Mouse (Mus musculus): ENCODE results near the gene Gm20388. TPM values are rescaled to one million over a fixed set of nuclear protein-coding genes. Genes with fewer than 3 reads are reported as not detected.

The Gm20388 gene
- polyA plus RNA-seq, 1 experiment from 2014 or later = 5.5 TPM

DNA sequence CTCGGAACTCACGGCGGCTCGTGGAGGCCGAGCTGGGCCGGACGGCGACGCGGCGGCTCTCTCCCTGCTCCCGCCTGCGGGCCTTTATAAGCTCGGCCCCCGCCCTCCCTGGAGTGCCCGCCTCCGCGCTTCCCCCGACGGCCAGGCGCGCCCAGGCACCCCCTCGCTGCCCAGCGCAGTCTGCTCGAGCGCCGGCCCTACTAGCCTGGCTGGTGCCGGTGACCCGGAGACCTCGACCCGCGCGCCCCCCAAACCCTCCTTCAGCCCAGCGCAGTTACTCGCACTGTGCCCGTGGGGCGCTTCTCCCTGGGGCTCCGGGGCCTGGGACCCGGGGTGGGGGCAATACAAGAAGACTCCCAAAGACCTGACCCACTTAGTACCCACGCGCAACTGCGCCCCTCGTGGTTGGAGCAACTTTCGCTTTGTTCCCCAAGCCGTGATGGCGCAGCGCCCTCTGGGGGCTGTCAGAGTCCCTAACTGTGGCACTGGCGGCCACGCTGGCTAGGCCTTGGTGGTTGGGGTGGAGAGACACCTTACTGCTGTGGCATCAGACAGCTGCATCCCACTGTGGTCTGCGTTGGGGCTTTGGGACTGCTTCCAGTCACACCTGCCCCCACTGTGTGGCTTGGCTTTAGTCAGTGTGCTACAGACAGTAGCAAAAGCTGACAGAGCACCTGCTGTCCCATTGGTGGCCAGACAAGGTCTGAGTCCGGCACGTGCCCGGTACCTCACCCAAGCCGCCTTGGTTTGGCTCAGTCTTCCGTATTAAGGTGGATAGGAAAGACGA lies 2640.8 kb downstream of the Gm20388 start, which contains the start of gene Piezo1:
Gene Piezo1, minus strand, starts transcription at position 65 of the 787 bp plus-strand sequence.
- Histone ChIP-seq H3K36me3 (replicated peaks) (peaks cover 6% of the 10 kb centered on the region; the same call in 1 of the 2 replicates), H3K4me3 (peak within 1 kb of the TSS; percentile 68), H3K9me3 (no peaks in the 10 kb centered on the region), H3K27ac (peak within 1 kb of the TSS; percentile 91), H3K27me3 (ENCODE audit: poor library complexity, severe bottlenecking) (peaks cover 38% of the 10 kb centered on the region), H3K4me1 (peaks cover 54% of the 10 kb centered on the region)
- DNase-seq (ENCODE audit: extremely low spot score, low spot score) = peak; percentile 81
- 11% methylated on average over 56 of the region's 56 CpGs for WGBS

DNA sequence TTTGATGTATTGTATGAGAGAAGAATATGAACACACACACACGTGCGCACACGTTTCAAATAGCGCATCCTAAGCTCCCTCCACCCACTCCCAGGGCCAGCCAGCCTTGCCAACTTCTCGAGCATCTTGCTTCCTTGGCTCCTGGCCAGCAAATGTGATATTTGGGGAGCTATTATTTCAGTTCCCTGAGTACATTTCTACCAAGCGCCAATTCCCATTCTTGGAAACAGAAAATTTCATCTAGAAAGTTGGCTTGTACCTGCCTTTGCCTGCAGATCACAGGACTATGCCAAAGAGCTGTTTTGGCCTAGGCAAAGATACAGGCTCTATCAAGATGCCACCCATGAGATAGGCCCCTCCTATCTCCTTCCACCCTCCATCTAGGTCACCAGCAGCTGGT lies 2644.1 kb downstream of the Gm20388 start:
- no peak for DNase-seq (ENCODE audit: extremely low spot score, low spot score)
- Histone ChIP-seq H3K27ac (no peak overlapping the region), H3K9me3 (no peaks in the 10 kb centered on the region), H3K4me1 (peaks cover 49% of the 10 kb centered on the region), H3K4me3 (no peak overlapping the region), H3K27me3 (ENCODE audit: poor library complexity, severe bottlenecking) (peaks cover 25% of the 10 kb centered on the region), H3K36me3 (replicated peaks) (no peaks in the 10 kb centered on the region)
- 89% methylated on average over 6 of the region's 6 CpGs for WGBS

DNA sequence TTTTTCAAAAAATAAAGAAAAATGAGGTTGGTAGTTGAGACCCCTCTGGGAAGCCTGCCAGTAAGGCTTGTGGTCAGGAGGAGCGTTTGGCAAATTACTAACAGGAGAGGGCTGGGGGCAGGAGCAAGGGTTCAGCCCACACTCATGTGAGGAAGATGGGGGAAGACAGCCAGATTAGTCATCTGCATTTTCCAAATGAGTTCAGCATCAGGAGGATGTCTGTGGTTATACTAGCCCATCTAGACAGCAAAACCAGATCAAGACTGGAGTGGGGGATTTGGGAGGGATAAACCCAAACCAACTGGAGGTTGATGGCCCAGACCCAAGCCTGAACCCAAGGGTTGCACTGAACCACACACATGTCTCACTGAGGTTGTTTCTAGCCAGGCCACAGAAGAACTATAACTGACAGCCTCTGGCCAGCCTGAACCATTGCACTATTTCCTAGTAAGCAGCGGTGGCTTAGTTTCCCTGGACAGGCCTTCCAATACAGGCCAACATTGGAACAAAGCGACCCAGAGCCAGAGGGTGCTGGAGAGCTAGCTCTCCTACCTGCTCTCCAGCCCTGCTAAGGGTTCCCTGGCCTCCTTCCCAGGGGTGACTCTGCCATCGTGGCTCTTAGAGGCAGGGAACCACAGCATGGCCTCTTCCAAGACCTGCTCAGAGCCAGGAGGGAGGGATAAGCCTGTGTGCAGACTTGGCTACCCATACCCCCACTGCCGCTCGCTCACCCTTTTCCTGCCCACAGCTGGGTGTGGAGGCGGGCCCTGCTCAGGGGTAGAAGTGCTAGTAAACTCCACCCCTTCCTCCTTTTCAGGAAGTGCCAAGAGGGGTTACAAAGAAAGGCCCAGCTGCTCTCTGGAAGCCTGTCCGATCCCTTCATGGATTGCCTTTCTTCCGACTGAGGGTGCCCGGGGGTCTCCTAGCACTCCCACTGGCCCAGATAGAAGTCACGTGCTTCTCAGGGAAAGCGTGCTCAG lies 2645.7 kb downstream of the Gm20388 start:
- Histone ChIP-seq H3K27ac (peak overlapping the region; percentile 78), H3K4me1 (peaks cover 34% of the 10 kb centered on the region), H3K9me3 (no peaks in the 10 kb centered on the region), H3K27me3 (ENCODE audit: poor library complexity, severe bottlenecking) (peaks cover 9% of the 10 kb centered on the region), H3K36me3 (replicated peaks) (no peaks in the 10 kb centered on the region), H3K4me3 (no peak overlapping the region)
- WGBS = 69% methylated on average over 12 of the region's 12 CpGs
- no peak for DNase-seq (ENCODE audit: extremely low spot score, low spot score)

DNA sequence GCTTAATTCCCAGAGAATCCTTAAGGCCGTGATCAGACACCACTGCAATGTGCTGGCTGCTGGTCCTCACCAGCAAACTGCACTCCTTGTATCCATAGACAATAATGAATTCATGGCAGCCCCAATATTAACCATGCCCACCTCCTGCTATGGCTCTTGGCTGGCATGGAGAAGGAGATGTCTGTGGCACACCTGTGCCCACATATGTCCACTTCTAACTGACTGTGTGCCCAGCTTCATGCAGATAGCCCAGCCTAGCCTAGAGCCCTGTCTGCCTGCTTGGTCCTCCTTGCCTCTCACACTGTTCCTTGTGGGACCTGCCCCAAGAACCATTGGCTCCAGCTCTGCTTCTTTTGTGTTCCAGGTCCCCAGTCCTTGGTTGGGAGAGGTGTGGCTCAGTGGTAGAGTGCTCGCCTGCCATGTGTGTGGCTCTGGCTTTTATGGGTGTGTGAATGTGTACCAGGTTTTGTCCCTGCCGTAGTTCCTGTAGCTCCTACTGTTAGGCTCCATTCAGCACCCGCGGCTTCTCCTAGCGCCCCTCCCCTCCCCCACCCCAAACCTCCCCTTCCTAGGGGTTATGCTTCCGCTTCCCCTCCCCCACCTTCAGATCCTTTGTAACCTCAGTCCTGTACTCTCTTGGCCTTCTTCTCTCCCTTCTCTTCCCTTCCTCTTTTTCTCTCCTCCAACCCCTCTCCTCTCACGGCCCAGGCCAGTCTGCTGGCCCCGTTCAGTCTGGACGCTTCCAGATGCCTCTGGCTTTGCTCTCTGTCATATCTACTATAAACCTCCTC lies 2646.8 kb downstream of the Gm20388 start:
- Histone ChIP-seq H3K27me3 (ENCODE audit: poor library complexity, severe bottlenecking) (no peaks in the 10 kb centered on the region), H3K9me3 (no peaks in the 10 kb centered on the region), H3K27ac (peak overlapping the region; percentile 78), H3K4me1 (peaks cover 29% of the 10 kb centered on the region), H3K36me3 (replicated peaks) (no peaks in the 10 kb centered on the region), H3K4me3 (no peak overlapping the region)
- 54% methylated on average over 10 of the region's 10 CpGs for WGBS
- DNase-seq (ENCODE audit: extremely low spot score, low spot score) = no peak

DNA sequence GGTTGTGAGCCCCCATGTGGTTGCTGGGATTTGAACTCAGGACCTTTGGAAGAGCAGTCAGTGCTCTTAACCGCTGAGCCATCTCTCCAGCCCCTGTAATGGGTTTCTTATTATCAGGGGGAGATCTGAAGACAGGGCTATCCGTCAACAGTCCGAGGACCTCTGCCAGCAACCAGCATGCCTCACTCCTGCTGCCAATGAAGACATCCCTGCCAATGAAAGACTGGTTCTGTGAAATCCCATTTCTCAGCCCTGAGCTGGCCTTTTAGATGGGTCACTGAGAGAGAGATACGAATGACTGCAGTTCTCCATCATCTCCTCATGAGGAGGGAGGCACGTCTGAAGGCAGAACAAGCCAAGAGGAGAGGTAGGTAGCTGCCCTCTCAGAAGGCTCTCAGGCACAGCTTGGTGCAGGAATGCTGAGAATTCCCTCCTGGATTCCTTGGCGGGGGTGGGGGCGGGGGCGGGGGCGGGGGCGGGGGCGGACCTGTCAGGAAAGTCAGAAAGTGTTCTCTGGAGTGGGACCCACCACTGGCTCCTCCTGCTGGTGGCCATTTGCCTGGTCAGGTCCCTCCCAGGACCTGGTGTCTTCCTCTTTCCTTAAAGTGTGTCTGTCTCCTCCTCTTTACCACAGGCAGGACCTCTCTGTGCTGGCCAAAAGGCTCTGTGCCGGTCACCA lies 2648.2 kb downstream of the Gm20388 start:
- peaks cover 29% of the 10 kb centered on the region for H3K4me1 ChIP-seq
- peak overlapping the region; percentile 62 for H3K27ac ChIP-seq
- H3K9me3 ChIP-seq = no peaks in the 10 kb centered on the region
- DNase-seq (ENCODE audit: extremely low spot score, low spot score) = peak; percentile 53
- WGBS = 16% methylated on average over 12 of the region's 12 CpGs
- H3K4me3 ChIP-seq = no peak overlapping the region
- no peaks in the 10 kb centered on the region for H3K36me3 ChIP-seq (replicated peaks)
- H3K27me3 ChIP-seq (ENCODE audit: poor library complexity, severe bottlenecking) = no peaks in the 10 kb centered on the region

DNA sequence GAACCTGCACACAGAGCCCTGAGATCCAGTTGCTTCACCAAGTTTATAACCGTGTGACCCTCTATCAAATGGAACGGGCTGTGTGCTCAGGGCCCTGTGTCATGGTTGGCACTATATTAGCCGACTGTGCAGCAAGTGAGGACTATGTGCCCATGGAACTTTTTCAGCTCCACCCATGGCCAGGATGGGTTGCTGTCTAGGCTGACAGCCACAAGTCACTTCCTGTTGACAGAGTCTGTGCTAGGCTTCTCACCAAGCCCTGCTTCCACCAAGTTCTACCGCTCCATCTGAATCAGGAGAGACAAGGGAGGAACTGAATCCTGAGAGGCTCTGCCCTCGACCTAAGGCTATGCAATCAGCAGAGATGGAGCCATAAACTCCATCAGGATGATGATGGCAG lies 2650.6 kb downstream of the Gm20388 start:
- 89% methylated on average over 5 of the region's 5 CpGs for WGBS

DNA sequence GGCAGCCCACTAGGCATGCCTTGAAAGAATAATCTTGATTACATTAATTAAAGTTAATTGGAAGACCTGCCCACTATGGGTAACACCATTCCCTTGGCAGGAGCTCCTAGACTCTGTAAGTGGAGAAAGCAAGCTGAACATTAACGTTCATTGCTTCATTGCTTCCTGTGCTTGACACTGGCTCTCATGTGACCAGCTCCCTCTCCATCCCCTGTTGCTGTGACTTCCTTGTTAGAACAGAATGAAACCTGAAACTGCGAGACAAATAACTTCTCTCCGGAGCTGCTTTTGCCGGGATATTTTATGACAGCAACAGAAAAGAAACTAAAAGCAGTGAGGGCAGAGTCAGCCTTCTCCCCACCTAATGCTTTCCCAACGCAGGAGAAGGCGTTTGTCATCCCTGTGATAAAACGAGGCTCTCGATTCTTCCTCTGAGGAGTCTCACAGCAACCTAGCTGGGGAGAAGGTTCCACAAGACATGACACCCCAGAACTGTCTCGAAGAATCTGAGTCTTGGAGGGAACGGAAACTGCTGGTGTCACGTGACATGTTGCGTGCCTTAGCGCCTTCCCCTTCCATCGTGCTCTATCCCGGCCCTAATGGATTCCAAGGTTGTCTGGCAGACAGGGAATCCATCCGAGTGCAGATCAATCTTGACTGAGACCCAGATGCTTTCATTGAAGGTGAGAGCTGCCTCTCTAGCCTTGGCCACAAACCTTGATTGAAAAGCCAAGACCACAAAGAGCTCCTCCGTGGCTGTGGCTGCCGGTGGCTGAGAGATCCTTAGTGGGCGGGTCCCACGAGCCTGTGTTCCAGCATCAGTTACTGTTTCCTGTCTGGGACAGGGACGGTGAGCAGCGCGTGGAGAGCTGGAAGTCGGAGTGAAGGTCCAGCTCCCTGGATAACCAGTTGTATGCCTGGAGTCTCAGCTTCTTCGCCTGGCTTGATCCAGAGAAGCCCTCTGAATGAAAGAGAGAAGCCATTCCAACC lies 2654.0 kb downstream of the Gm20388 start:
- H3K4me3 ChIP-seq = no peak overlapping the region
- no peak overlapping the region for H3K27ac ChIP-seq
- DNase-seq (ENCODE audit: extremely low spot score, low spot score) = no peak
- H3K27me3 ChIP-seq (ENCODE audit: poor library complexity, severe bottlenecking) = no peaks in the 10 kb centered on the region
- H3K9me3 ChIP-seq = no peaks in the 10 kb centered on the region
- H3K4me1 ChIP-seq = peaks cover 30% of the 10 kb centered on the region
- WGBS = 90% methylated on average over 25 of the region's 25 CpGs
- peaks cover 14% of the 10 kb centered on the region for H3K36me3 ChIP-seq (replicated peaks)

More for the DNA sequence above, 2650.6 kb downstream of the Gm20388 start:
- Histone ChIP-seq H3K36me3 (replicated peaks) (peaks cover 5% of the 10 kb centered on the region; the same call in 1 of the 2 replicates), H3K4me3 (no peak overlapping the region), H3K27ac (no peak overlapping the region), H3K4me1 (peaks cover 30% of the 10 kb centered on the region), H3K27me3 (ENCODE audit: poor library complexity, severe bottlenecking) (no peaks in the 10 kb centered on the region), H3K9me3 (no peaks in the 10 kb centered on the region)
- DNase-seq (ENCODE audit: extremely low spot score, low spot score) = no peak

DNA sequence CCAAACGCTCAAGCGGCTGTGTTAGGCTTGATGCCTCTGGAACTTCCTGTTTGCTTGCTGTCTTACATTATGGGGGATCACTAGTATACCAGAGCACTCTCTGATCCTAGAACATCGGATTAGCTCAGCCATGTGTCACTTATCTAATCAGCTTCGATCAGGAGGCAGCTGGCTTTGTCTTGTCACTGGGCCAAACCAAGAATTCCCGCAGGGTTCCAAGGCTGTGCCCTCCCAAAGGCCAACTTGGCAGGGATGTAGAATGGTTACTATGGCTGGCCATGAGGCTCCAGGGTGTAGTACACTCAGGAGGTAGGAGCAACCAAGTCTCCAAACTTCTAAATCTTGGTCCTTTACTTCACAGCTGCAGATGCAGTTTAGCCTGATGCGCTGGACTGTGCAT lies 2656.1 kb downstream of the Gm20388 start:
- 39% methylated on average over 6 of the region's 6 CpGs for whole genome bisulfite sequencing
- Histone ChIP-seq H3K27ac (peak overlapping the region; percentile 99), H3K4me3 (peak overlapping the region; percentile 96), H3K36me3 (replicated peaks) (peaks cover 35% of the 10 kb centered on the region), H3K27me3 (ENCODE audit: poor library complexity, severe bottlenecking) (no peaks in the 10 kb centered on the region), H3K4me1 (peaks cover 46% of the 10 kb centered on the region), H3K9me3 (peaks cover 7% of the 10 kb centered on the region; the same call in 1 of the 2 replicates)
- peak; percentile 37 for DNase-seq (ENCODE audit: extremely low spot score, low spot score)

DNA sequence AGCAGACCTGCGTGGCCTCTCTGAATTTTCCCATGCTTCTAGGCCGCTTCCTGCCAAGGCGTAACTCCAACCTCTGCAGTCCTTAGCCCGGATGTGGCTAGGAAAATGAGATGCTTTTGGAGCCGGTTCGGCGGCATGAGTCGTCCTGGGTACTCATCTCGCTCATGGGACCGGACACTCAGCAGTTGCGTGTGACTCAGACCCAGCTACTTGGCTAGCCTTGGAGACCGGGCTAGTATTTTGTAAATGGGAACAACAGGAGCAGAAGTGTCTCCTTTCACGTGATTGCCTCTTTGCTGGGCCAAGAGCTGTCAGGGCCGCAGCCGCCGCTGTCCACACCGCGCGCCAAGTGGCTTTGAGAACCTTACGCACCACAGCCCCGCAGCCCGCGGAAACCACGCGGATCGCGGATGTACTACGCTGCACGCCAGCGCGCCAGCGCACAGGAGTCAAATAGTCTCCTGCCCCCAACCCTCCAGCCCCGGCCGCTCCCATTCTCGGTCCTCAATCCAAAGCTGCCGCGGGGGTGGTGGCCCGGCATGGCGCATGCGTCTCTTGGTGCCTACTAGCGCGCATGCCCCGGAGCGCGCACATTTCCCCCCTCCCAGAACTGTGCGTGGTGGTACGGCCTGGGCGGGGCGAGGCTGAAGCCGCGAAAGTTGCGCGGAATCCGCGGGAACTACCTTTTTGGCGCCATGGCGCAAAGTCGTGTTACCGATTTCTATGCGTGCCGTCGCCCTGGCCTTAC lies 2656.9 kb downstream of the Gm20388 start, which contains the start of gene Cdt1:
Gene Cdt1, plus strand, starts transcription at position 655 of the 748 bp plus-strand sequence.
- WGBS = 1% methylated on average over 62 of the region's 62 CpGs
- H3K4me1 ChIP-seq = peaks cover 53% of the 10 kb centered on the region
- no peaks in the 10 kb centered on the region for H3K27me3 ChIP-seq (ENCODE audit: poor library complexity, severe bottlenecking)
- H3K27ac ChIP-seq = peak within 1 kb of the TSS; percentile 99
- H3K4me3 ChIP-seq = peak within 1 kb of the TSS; percentile 96
- peaks cover 43% of the 10 kb centered on the region for H3K36me3 ChIP-seq (replicated peaks)
- peaks cover 7% of the 10 kb centered on the region; the same call in 1 of the 2 replicates for H3K9me3 ChIP-seq
- DNase-seq (ENCODE audit: extremely low spot score, low spot score) = peak; percentile 98

DNA sequence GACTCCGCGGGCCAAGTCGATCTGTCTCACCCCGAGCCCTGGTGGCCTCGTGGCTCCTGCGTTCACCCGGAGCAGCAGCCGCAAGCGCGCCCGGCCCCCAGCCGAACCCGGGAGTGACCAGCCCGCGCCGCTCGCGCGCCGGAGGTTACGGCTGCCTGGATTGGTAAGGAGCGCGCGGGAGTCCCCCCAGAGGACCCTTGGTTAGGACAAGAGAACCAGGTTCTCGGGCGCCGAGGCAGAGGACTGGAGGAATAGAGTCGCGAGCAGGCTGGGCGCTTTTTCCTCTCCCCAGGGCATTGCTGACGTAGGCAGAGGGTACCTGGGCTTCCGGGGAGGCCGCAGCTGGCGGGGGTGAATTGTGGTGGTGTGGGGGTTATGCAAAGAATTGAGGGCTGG lies 2657.5 kb downstream of the Gm20388 start:
- no peak for DNase-seq (ENCODE audit: extremely low spot score, low spot score)
- peaks cover 7% of the 10 kb centered on the region; the same call in 1 of the 2 replicates for H3K9me3 ChIP-seq
- no peaks in the 10 kb centered on the region for H3K27me3 ChIP-seq (ENCODE audit: poor library complexity, severe bottlenecking)
- H3K27ac ChIP-seq = peak overlapping the region; percentile 99
- H3K36me3 ChIP-seq (replicated peaks) = peaks cover 48% of the 10 kb centered on the region
- peaks cover 59% of the 10 kb centered on the region for H3K4me1 ChIP-seq
- peak overlapping the region; percentile 96 for H3K4me3 ChIP-seq
- WGBS = 0% methylated on average over 34 of the region's 34 CpGs
